Mouse (Mus musculus): Measurements from ENCODE around the gene Npl.

Gene Npl

DNA sequence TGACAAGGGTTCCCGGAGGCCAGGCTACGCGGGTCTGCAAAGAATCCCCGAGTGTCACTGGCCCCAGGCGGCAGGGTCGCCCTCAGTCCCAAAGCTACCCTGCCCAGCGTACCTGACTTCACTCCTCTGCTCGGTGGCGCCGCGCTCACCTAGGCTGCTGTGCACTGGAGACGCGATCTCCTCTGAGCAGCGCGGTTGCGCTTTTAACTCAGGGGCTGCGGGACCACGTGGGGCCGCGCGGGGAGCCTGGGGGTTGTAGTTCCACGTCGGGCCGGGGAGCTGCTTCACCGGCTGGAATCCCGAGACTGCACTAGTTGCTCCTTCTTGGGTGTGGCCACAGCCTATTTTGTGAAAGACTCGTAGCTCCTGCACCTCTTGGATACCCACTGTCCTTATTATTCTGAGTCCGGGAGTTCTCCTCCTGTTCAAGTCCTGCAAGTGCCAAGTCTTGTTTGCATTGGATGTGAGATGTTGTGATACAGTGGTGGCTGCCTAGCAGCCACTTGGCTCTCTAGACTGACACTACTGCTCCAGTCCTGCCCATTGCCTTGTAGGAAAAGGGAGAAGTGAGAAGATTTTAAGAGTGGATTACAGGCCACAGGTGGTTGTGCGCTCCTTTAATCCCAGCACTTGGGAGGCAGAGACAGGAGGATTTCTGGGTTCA lies at the start of gene Npl:
Gene Npl, minus strand, starts transcription at position 510 of the 664 bp plus-strand sequence.
- ATAC-seq (ENCODE audit: low TSS enrichment): peak; percentile 99

DNA sequence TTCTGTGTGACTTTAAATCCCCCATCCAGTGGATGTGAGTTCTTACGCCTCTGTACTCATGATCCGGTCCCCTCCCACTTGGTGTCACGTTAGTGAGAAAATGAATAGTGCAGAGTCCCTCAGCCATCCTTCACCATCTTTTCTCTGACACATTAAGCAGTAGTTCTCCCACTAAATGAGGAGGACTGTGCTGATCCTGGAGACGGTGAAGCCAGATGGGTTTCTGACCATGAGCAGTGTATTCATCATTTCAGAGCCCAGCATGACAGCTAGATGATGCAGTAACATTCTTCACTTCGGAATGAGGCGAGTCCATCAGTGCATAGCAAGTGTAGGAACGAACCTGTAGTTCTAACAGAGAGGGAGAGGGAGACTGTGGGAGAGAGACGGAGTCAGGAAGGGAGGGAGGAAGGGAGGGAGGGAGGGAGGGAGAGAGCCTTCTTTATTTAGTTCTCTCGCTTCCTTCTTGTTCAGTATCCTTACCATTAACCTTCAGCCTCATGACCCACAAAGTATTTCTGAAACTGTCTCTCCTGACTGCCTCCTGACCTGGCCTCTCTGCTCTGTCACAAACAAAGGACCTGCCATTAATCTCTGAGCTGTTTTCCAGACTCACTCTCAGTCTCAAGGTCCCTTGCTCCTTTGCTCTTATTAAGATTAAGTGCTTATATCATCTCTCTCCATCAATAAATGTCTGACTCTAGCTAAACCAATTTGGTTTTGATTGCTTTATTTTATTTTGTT lies 49.6 kb upstream of the Npl start:
- no peak for ATAC-seq (ENCODE audit: low TSS enrichment)

DNA sequence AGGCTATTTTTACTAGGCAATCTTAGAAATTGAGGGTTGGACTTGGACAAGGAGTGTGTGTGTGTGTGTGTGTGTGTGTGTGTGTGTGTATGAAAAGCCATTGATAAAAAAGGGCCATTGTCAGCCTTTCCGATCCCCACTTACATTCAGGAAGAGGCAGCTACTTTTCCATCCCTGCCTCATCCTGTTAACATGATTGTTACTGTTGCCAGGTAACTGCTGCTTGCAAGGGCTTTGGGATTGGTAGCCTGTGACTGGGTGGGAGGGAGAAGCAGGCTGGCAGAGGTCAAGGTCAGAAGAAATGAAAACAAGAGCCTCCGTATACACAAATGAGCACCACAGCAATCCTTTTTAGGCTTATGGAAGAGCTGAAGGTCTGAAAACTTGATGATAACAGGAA lies 48.9 kb upstream of the Npl start:
- no peak for ATAC-seq (ENCODE audit: low TSS enrichment)

DNA sequence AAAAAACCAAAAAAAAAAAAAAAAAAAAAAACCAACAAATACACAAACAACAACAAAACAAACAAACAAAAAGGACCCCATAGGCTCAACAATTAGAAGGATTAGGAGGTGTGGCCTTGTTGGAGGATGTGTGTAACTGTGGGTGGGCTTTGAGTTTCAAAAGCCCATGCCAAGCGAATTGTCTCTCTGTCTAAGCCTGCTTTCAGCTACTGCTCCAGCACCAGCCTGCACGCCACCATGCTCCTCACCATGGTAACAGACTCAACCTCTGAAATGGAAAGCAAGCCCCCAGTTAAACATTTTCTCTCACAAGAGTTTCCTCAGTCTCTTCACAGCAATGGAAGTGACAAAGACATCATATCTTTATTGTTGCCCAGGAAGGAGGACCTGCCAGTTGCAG lies 43.8 kb upstream of the Npl start:
- ATAC-seq (ENCODE audit: low TSS enrichment): no peak

DNA sequence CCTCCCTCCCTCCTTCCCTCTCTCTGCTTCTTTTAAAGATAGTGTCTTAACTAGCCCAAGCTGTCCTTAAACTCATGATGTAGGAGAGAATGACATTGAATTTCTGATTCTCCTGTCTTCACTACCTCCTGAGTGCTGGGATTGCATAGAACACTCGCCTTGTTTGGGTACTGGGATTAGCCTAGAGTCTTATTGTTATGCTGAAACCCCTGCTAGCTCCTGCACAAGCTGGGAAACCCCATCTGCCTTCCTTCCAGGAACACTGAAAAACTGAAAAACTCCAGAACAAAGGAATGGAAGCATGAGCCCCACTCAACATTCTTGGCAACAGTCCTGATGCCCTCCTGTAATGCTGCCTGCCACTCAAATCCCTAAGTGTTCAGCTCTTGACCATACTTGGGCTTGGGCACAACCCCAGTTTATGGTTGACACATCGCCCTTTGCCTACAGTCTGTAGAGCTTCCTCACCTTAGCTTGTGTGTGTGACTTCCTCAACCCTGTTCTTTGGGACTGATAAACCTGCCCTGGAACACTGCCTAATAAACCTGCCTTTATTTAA lies 40.4 kb upstream of the Npl start:
- no peak for ATAC-seq (ENCODE audit: low TSS enrichment)

DNA sequence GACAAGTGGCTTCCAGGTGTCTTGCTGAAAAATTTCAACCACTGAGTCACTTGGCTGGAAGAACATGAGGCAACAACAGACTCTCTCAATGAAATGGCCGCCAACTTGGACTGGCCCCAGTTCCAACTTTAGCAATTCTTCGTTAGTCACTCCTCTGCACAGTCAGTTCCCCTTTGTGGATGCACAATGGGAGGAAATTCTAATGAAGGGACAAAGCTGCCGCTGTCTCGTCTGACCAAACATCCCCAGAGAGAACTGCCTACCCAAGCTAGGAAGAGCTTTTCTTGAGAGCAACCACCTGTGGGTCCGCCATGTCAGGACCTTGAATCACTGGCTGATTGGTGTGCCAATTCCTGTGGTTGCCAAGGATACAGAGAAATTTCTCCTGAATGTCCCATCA lies 38.1 kb upstream of the Npl start:
- ATAC-seq (ENCODE audit: low TSS enrichment): 0 out of 2 replicates have a peak, but pooled peaks have one; percentile 23

DNA sequence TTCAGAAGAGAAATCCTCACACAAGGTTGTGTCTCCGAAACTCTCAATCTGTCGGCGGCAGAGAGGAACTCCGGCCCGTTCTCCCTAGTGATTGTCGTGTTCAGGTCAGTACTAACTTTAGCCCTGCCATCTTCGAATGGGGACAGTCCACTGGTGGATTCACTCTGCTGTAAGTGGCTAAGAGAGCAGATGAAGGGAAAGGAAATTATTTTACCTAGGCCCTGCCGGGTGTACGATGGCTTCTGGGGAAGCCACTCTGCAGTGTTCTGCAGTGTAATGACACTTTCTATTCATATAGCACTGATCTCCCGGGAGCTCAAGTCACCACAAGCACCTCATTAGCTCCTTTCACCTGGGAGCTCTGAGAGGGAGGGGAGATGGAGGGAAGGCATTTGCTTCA lies 37.0 kb upstream of the Npl start:
- ATAC-seq (ENCODE audit: low TSS enrichment): no peak

DNA sequence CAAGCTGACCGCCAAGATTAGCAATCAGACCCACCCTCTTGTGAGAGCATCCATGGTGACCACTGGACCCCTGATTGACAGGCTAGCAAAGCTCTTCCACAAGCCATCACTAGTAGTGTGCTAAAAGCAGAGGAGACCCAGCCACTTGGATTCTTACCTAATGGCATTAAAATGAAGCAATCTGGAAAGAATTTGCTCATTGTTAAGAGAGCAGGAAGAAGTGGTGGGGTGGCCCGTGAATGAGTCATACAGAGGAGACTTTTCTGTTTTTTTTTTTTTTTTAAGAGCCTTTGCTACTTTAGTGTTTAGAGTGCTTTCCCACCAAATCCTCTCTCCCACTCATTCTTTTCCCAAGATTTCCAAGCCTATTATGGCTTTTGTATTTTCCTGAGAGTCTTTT lies 35.9 kb upstream of the Npl start:
- peak; percentile 31; the same call in 1 of the 2 replicates for ATAC-seq (ENCODE audit: low TSS enrichment)

DNA sequence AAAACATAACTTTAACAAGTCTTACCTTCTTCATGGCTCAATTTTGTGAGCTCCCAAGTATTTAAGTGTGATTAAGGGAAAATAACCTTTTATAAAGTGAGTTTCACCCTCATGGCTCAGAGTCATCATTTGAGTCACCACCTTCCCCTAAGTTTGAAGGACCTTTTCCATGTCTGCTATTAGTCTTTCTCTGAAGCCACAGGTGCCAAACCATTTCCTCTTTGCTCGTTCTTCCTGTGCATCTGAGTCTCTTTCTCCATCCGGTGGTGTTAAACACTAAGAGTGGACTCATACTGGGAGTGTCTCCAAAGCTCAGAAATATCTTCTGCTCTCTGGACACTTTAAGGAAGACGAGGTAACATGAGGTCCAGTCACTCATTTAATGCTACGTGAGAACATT lies 33.3 kb upstream of the Npl start:
- no peak for ATAC-seq (ENCODE audit: low TSS enrichment)

DNA sequence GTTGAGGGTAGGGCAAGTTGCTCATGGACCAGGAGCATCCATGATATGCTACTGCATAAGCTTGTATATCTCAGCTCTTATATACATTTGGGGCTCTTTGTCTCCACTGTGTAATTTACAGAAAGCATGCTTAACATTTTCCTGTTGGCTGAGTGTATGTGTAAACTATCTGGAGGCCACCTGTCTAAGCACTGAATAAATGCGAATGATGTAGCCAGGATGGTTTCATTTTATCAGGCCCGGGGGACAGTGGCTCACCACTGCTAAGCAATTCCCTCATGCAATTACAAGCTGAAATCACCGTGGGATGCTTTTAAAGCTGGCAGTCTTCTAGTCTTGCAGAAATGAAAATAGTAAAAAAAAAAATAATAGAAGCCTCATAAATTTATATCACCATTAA lies 24.9 kb upstream of the Npl start:
- ATAC-seq (ENCODE audit: low TSS enrichment): no peak

DNA sequence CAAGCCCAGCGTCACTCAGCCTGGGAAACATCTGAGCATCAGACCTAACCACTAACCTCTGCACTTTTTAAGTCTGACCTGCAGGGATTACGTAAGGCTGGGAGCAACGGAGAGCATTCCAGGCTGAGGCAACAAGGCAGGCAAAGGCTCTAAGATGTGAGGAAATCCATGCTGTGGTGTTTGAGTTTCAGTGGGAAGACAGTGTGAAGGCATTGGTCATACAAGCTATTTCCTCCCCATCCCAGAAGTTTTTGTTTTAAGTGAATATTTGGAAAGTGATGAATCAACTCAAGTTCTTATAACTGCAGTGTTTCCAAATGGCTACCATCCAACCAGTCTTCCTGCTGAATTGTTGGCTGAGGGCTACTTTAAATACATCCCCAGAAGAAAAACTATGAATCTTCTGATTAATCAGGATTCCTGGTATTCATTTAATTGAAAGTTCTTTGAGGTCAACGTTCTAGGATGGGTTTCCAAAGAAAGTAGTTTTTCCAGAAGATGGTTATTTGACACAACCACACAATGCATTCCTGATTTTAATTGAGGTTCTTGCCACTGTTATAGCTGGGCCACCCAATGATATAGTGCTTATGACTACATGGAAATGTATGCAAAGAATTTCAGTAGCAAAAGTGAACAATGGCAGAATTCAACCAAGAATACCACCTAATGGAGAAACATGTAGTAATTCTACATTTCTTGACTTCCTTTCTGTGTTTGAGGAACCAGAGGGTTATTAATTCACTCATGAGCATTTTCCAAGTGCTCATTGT lies 22.6 kb upstream of the Npl start:
- ATAC-seq (ENCODE audit: low TSS enrichment): no peak

DNA sequence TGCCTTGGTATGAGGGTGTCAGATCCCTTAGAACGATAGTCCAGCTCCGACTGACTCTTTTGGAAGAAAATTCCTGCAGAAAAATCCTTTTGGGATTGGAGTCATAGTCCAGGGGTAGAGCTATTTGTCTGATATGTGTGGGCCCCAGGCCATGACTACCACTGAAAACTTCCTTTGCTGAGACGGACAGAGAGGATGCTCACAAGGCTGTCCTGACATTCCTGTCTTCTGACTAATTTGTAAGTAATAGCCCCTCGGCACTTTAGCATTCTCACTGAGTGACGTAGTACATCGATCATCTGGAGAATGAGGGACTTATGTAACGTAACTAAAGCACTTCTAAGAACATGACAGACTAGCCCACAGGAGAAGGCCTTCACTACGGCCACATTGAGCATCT lies 15.9 kb upstream of the Npl start:
- ATAC-seq (ENCODE audit: low TSS enrichment): no peak

DNA sequence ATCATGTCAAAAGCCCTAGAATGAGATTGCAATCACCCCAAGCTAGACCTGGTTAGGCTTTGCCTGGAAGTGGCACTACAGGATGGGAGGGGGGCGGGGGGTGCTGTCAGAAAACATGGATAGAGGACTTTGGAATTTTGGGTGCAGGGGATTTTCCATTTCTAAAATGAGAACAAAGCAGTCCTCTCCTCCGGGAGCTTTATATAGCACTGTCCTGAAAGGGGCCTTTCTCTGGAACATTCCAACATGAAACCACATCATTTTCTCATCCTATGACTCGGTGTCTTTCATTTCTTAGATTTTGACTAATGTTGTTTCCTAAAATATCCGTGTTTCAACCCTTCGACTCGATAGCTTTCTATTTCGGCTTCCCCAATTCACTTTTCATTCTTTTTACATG lies 14.9 kb upstream of the Npl start:
- no peak for ATAC-seq (ENCODE audit: low TSS enrichment)

DNA sequence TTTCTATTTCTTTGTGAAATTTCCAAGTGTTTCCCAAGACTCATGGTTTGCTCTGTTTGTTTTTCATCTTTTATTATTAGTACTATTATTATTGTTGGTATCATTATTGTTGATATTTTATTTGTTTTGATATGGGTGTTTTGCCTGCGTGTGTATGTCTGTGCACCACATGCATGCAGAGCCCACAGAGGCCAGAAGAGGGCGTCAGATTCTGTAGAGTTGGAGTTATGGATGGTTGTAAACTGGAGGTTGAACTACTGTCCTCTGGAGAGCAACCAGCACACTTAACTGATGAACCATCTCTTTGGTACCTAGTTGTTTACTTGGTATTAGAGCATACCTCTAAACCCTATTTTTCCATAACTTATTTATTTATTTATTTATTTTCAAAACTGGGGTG lies 13.8 kb upstream of the Npl start:
- ATAC-seq (ENCODE audit: low TSS enrichment): no peak

DNA sequence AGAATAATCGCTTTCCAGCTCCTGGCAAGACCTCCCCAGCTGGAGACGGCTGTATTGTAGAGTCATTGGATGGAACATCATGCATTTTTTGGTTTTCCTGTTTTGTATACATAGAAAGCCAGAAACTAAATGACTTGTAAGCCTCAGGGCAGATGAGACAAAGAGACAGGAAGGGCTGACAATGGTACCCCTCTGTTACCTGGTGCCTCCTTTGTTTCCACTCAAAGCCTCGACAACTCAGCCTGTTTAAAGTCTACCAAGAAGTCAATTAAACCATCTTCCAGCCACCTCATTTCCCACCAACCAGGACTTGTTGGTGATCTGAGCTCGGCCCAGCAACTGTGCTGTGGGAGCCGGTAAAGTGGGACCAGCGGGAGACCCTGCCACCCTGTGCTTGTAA lies 11.0 kb upstream of the Npl start:
- ATAC-seq (ENCODE audit: low TSS enrichment): no peak

DNA sequence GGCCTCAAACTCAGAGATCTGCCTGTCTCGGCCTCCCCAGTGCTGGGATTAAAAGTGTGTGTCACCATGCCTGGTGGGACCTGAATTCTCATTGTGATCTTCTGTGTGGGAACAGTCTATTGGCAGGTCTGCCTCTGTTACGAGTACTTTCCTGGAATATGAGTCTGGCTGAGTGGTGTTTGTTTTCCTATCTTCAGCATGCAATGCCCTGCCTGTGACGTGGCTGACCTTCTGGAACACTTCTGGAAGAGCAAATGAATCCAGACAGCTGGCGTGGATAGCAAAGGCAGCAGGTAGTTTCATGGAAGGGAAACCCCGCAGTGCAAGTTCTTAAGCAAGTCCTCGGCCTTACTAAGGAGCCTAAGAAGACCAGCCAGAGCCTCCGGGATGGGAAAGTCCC lies 9.9 kb upstream of the Npl start:
- ATAC-seq (ENCODE audit: low TSS enrichment): no peak

DNA sequence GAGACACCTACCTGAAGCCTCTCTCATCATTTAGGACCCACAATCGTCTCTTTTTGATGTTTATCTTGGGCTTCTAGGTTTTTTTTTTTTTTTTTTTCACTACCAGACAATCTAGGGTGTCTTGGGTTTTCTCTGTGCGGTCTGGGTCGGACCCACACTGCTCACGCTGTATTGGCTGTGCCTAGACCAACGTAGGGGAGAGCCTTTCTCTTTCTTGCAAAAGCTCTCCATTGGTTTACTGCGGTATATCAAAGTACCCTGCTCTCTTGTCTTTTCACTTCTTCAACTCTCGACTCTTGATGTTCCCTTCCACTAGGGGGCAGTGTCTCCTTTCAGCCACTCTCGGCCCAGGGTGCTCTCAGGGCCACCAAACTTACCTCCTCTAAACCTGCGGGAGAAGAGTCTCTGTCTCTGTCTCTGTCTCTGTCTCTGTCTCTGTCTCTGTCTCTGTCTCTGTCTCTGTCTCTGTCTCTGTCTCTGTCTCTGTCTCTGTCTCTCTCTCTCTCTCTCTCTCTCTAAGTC lies 9.3 kb upstream of the Npl start:
- ATAC-seq (ENCODE audit: low TSS enrichment): peak; percentile 90

DNA sequence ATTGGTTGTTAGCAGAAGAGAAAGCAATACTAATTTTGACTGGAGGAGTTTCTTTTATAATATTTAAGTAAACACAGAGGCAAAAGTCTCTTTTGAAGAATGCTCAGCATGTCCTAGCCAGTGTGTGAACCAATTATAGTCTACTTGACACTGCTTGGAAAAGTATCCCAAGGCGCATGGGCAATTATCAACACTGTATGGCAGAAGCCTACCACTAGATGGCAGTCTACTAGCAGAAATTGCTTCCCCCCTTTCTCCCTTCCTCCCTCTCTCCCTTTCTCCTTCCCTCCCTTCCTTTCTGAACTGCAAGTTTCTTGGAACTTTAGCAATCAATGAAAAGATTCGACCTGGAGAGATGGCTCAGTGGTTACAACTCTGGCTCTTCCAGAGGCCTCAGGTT lies 7.1 kb upstream of the Npl start:
- peak; percentile 90 for ATAC-seq (ENCODE audit: low TSS enrichment)

DNA sequence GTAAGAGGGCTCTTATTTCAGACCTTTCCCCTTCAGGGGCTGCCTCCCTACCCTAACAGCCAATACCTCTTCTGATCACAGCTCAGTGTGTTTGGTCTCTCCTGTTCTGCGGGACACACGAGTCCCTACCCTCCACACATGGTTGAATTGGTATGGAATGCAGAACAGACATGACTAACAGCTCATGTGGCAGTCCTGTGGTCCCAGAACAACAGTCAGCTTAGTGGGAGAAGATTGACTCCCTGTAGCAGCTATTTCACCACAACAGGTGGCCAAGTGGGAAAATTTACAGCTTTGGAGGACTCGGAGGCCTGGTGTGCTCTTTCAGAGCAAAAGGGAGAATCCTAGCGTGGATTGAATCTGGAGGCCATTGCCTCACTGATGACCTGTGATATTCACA lies 6.4 kb upstream of the Npl start:
- ATAC-seq (ENCODE audit: low TSS enrichment): no peak

DNA sequence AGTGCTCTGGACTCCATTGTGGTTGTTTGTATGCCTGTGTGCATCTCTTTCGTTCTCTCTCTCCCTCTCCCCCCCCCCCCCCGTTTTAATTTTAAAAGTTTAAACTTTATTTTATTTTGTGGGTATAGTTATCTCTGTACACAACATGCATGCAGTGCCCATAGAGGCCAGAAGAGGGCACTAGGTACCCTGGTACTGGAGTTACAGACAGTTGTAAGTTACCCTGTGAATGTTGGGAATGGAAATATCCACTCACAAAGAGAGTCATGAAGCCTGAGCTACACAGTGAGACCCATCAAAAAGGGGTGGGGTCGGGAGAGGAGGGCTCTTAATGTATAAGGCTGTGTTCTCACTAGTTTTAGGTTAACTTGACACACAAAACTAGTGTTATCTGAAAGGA lies 969 bp upstream of the Npl start:
- ATAC-seq (ENCODE audit: low TSS enrichment): peak; percentile 47; the same call in 1 of the 2 replicates

DNA sequence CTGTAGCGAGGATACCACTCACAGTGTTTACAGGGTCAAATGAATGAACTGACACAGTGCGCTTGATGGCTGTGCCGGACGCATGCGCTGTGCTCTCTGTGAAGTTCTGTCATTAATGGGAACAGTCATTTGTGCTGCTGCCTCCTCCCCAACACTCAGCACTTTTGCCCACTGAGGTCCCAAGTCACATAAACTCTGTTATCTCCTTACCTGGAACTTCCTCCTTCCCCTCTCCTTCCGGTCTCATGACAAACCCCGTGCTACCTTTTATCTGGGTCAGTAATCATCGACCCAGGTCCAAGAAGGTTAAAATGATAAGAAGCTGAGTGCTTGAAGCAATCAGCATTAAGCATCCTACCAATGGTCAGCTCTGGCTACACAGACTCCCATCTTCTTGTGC lies 2.3 kb downstream of the Npl start:
- ATAC-seq (ENCODE audit: low TSS enrichment): no peak

DNA sequence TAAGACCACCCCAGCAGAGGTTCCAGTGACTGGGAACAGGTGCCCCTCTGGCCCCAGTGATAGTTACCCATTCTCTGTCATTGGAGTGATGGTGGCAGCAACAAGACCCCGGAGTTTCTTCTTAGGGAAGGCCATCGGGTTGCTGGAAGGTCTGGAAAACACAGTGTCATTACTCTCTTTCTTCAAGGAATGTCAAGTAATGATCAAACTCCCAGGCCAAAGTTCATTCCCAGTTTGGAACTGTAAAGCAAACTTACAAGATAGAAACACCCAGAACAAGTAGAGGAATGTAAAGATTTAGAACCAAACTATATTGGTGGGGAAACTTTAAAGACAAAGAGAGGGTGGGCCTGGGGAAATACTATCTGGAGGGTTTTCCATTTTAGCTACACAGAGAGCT lies 4.6 kb downstream of the Npl start:
- no peak for ATAC-seq (ENCODE audit: low TSS enrichment)
